Mouse (Mus musculus): ENCODE data around the gene Uhmk1. TPM values are rescaled to one million over a fixed set of nuclear protein-coding genes. Genes with fewer than 3 reads are reported as not detected.
"Not testable (repeated sequence)": the region's sequence is repeated elsewhere in the genome, so short reads cannot be mapped to it uniquely, and the experiment has no call there.

Gene Uhmk1
- 100 to 1,000 TPM; 143 to 157 TPM for total RNA-seq (2021)

DNA sequence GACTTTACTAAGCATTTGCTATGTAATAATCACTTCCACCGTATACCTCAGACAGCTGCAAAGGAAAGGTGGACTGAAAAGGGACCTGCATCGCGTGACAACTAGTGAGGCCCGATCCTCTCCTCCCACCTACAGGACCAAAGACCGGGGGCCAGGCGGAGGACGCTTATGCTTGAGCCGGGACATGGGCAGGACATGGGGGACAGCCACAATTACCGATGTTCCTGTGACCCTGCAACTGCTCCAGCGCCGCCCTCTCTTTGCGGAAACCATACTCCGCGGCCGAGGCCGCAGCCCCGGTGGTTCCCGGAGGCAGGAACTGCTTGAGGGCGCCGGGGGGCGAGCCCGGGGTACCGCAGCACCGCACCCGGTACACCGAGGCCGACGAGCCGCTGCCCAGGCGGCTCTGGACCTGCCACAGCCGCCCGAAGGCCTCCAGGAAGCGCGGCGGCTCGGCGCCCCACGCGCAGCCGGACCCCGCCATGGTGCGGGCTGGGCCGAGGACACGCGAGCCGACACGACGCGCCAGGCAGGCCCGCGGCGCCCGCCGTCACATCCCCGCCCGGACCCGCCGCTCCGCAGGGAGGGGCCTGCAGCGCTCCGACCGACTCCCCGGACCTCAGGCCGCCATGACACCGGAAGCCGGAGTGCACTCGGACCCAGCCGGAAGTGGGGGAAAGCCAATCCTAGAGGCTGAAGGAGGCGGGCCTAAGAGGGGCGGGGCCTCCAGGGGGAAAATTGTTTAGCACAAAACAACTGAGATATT lies at the start of gene Uhmk1:
TSS of gene Uhmk1 (minus strand) at position 641 of the 766 bp plus-strand sequence.
- peak; percentile 88 for DNase-seq

GRCm38 (mm10) chr1:170255560-170255910 lies 40.3 kb upstream of the Uhmk1 start:
- DNase-seq = peak; percentile 86

DNA sequence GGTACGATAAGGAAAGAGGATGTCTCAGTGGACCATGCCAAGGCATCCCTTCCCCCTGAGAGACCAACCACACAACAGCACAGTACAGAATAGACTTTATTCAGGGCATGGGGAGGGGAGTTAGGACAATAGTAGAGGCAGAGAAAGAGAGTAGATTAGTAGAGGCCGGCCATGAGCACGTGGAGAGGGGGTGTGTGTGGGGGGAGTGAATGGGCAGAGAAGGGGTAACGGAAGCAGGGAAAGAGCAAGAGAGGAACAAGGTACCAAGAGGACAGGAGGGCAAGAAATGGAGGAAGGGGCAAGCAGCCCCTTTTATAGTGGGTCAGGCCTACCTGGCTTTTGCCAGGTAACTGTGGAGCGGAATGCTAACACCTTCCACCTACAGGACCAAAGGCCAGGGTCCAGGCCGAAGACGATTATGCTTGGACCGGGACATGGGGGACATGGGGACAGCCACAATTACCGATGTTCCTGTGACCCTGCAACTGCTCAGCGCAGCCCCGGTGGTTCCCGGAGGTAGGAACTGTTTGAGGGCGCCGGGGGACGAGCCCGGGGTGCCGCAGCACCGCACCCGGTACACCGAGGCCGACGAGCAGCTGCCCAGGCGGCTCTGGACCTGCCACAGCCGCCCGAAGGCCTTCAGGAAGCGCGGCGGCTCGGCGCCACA lies 39.8 kb upstream of the Uhmk1 start:
- DNase-seq = peak in 1 of 2 experiments; percentile 4

GRCm38 (mm10) chr1:170245016-170245415 lies 29.8 kb upstream of the Uhmk1 start:
- no peak for DNase-seq

DNA sequence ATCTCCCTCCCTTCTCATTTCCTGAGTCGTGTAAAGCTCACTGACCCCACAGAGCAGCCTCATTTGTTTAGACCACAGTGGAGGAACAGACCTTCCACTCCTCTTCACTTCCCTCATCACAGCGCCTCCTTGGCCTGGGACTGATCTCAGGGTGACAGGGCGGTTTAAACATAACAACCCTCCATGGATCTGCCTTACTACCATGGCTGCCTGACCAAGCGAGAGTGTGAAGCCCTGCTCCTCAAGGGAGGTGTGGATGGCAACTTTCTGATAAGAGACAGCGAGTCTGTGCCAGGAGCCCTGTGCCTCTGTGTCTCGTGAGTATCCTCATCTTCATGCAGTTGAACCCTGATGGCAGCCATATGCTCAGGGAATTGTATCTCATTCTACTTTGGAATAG lies 17.5 kb upstream of the Uhmk1 start, which contains the start of gene Sh2d1b2:
TSS of gene Sh2d1b2 (plus strand) at position 62 of the 400 bp plus-strand sequence.
- DNase-seq = not testable (repeated sequence)

DNA sequence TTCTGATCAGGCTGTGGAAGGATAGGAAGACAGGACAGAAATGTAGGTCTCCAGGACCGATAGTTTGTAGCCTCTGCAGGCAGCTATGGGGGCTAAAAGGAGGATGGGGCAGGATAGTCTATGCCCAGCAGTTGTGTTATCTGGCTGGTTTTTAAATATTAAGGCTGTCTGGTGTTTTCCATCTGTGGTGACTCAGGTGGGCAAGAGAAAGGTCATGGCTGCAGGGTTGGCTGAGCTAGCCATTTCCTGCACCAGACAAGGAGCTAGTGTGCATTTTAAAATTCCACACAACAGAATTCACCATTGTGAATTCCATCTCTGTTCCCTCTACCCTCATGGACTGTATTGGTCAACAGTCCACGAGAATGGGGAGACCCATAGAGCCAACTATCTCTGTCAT lies 8.1 kb upstream of the Uhmk1 start:
- DNase-seq = no peak

GRCm38 (mm10) chr1:170220351-170220750 lies 5.2 kb upstream of the Uhmk1 start:
- no peak for DNase-seq

DNA sequence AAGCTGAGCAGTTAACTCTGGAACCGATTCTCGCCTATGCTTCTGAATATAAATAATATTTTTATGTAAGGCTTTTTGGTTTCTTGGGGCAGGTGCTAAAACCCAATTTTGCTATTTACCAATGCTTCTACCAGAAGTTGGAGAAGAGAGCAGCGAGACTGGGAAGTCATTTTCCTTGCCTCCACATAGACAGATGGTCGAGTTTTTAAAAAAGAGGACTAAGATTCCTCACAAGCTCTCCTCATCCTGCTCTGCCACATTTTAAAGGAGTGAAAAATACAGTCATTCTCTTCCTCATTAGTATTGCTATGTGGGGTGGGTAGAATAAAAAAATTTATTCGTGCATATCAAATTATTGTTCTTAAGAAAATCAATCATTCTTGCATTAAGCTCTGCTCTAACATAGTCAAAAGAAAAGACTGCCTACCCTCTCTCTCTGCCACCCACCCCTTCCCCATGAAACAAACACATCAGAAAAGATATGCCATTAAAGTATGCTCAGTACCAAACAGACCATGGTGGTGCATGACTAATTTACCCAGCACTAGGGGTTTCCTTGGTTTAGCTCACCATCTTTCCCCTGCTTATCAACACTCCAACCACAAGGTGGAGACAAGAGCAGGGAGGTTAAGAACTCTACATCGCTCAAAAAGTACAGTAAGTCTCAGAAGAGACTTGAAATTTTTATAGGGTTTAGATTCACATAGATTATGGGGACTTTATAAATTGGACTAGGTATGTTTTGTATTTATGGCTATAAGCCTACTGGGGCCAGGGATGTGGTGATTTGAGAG lies 3.1 kb upstream of the Uhmk1 start:
- DNase-seq = no peak

- DNase-seq = no peak
These were observed 393 bp upstream of the Uhmk1 start for GRCm38 (mm10) chr1:170215590-170215989.

DNA sequence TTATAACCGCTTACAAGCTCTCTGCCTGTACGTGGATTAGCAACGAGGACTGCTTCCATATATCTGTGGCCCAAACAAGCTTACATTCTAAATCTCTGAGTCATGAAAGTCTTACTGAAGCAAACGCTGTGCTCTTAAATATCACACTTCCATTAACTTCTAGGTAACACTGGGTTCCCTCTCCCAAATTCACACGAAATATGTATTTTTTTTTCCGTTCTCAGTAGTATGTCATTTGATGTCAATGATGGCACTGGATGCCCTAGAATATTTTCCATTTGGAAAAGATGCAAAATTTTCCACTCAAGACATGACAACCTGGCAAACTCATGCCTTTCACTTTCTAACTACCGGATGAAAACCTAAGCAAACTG lies 827 bp downstream of the Uhmk1 start:
- DNase-seq = no peak

GRCm38 (mm10) chr1:170213181-170213879 lies 1.9 kb downstream of the Uhmk1 start:
- DNase-seq = no peak

DNA sequence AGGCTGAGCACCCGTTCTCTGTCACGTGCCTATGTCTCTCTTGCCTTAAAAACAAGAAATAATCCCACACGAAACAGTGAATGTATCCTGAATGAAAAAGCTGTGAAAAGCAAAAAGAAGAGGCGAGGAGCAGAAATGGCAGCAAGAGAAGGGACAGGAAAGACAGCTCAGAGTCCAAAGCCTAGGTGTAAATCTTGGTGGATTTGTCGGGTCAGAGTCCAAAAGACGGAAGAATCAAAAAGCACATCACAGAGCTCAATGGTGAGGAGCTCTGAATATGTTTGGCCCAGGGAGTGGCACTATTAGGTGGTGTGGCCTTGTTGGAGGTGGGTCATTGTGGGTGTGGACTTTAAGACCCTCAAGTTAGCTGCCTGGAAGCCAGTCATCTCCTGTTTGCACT lies 8.8 kb downstream of the Uhmk1 start:
- DNase-seq = no peak

DNA sequence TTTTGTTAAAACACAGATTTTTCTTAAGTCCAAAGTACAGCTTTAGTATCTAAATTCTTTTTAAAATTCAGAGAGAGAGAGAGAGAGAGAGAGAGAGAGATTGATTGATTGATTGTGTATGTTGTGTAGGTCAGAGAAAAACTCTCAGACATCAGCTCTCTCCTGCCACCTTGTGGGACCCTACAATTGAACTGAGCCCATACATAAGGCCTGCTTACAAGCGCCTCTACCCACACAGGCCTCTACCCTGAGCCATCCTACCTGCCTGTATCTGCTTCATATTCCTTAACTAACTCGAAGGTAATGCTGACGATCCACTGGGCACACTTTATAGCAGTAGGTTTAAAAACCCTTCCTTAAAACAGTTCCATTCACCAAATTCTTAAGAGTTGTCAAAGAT lies 14.8 kb downstream of the Uhmk1 start:
- no peak for DNase-seq

DNA sequence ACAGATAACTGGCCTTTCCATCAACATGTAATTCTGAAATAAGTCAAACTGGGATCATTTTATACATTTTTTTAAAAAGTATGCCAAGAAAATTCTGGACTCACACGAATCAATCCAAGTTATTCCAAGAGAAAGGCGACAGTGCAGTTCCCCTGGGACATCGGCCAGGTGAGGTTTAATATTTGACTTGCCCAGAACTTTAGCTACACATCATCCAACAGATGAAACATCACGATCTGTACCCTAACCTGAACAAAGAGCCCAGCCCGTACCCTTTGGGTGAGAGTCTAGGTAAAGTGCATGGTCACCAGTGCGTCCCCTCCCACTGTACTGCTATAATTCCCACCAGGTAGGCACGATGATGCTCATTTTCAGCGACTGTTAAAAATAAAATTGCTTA lies 19.0 kb downstream of the Uhmk1 start:
- no peak for DNase-seq

GRCm38 (mm10) chr1:170191925-170192324 lies 23.3 kb downstream of the Uhmk1 start:
- DNase-seq = no peak

DNA sequence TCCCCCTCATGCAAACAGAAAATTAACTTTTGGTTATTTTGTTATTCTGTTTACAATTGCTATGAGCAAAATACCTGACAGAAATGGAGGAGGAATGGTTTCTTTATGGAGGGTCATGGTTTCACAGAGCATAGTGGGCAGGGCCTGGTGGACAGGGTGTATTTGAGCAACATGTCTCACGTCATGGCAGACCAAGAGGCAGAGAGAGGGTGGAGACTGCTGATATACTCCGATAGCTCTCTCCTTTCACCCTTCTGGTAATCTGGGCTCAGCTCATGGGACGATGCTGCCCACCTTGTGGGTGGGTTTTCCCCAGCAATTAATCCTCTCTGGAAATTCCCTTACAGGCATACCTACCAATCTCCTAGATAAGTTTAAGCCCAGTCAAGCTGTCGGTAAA lies 25.0 kb downstream of the Uhmk1 start:
- DNase-seq = no peak

DNA sequence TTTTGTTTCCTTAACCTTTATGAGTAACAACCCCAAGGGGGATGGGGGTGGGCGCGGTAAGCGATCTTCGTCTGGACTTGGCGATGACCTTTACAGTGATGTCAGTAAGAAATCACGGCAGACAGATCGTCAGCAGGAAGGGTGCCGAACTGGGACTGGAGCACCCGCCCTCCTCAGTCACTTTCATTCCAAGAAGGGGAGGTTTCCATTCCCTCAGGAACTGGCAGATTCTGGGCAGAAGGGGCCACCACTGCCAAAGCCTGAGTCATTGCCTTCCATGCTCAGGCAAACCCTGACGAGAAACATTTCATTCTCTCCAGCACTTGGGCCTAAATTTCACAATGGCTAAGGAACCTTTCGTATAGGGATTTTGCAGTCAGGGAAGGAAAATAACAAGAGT lies 26.6 kb downstream of the Uhmk1 start:
- no peak for DNase-seq

GRCm38 (mm10) chr1:170186531-170186930 lies 28.7 kb downstream of the Uhmk1 start:
- no peak for DNase-seq

GRCm38 (mm10) chr1:170185137-170185536 lies 30.1 kb downstream of the Uhmk1 start:
- DNase-seq = no peak

- DNase-seq = no peak
These were observed 32.5 kb downstream of the Uhmk1 start for GRCm38 (mm10) chr1:170182706-170183105.

GRCm38 (mm10) chr1:170176661-170177239 lies 38.4 kb downstream of the Uhmk1 start:
- no peak for DNase-seq

DNA sequence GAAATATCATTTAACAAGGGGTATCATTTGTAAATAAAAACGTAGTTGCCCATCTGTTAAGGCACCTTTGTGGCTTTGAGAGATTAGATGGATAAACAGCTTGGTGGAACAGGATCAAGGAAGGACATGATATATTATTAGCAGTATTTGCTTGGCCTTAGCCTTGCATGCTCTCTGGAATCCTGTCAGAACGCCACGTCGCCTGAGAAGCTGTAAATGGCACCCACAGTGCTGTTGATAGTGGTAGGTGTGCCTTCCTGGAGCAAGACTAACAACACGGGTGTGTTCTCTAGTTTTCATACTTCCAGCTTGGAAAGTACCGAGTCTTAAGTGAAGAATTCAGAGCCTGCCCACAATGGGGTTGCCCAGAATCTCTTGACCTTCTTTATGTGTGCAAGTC lies 39.3 kb downstream of the Uhmk1 start:
- DNase-seq = no peak
